Mouse (Mus musculus): ENCODE measurements around the gene Synm. TPM values are rescaled to one million over a fixed set of nuclear protein-coding genes. Genes with fewer than 3 reads are reported as not detected.

Gene Synm
- polyA plus RNA-seq, 1 experiment = 0.01 TPM

DNA sequence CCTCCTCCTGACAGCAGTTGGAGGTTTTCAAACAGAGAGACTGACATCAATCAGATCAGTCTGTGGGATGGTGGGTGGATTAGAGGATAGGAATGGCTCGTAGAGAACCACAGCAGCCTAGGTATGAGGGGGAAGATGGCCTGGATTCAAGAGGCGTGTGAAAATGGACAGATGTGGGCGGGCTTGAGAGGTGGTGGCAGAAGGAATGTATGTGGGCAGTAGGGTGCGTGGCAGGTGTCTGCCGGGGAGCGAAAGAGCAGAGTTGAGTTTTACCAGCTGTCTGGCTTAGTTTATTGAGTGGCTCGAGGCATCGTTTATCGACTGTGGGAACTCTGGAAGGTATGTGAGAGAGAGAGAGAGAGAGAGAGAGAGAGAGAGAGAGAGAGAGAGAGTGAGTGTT lies 78.5 kb downstream of the Synm start:
- H3K27me3 ChIP-seq (ENCODE audit: control insufficient read depth) = no peaks in the 10 kb centered on the region
- H3K4me1 ChIP-seq (ENCODE audit: control insufficient read depth) = no peaks in the 10 kb centered on the region
- H3K36me3 ChIP-seq (ENCODE audit: control insufficient read depth) = no peaks in the 10 kb centered on the region; the same call in 1 of the 2 replicates
- no peak overlapping the region for H3K4me3 ChIP-seq (replicated peaks)
- no peak for TF ChIP-seq GATA1 (IDR thresholded peaks at IDR 0.05; ENCODE audit: low read length)
- no peak for TF ChIP-seq TAL1 (IDR thresholded peaks at IDR 0.05; ENCODE audit: low read length)
- H3K9me3 ChIP-seq (ENCODE audit: control insufficient read depth, low read length) = no peaks in the 10 kb centered on the region

Other genes starting within 250 kb of the Synm start
- 1.7 and 1.8 TPM in 2 replicates for gene Lrrc28, start 114.5 kb downstream of the Synm start, polyA plus RNA-seq (2012)
- gene Ttc23, start 112.3 kb downstream of the Synm start, polyA plus RNA-seq (2012) = 0.08 TPM in 1 of 2 replicates, not detected in the other
- gene Igf1r, start 193.1 kb upstream of the Synm start, polyA plus RNA-seq (2012) = 0.17 and 0.23 TPM in 2 replicates